Mouse (Mus musculus) heart, adult 2 months (tissue): ENCODE data around the gene Srgap3.

Source experiments
- CTCF ChIP-seq: fragments of 200-600 bp; IDR thresholded peaks from 2 replicates; pipeline ENCODE4 v1.8.1; 2022; ENCODE audit warnings: antibody characterized with exemption, mild to moderate bottlenecking, moderate library complexity
- EP300 ChIP-seq: fragments of 200-500 bp; IDR thresholded peaks from 2 replicates; pipeline ENCODE4 v1.6.1; 2011; ENCODE audit warnings: low read depth, low read length, control low read depth; ENCODE audit not compliant: insufficient read depth
- POLR2A ChIP-seq: fragments of 200-500 bp; IDR thresholded peaks from 2 replicates; pipeline ENCODE4 v1.6.1; 2011; ENCODE audit warnings: mild to moderate bottlenecking, low read depth, low read length, control low read depth; ENCODE audit not compliant: insufficient read depth

- TF ChIP-seq EP300 (no peak), POLR2A (no peak), CTCF (no peak)
Observed at GRCm38 (mm10) chr6:112815604-112816003, 131.5 kb downstream of the Srgap3 start.
